Mouse (Mus musculus): ENCODE measurements at regions not wholly inside any gene's neighbourhood (a gene's known extent, or its start where the extent isn't known, plus 50 kb on each side); places are given as distances from the start of the nearest gene placed in this dataset.

GRCm38 (mm10) chr4:154726636-154727045 is 59.0 kb upstream of the Actrt2 start:
- peak in 1 of 2 experiments; percentile 51 for DNase-seq

- DNase-seq = peak in 1 of 2 experiments; percentile 32
Measured at GRCm38 (mm10) chr4:154727945-154728344, 60.3 kb upstream of the Actrt2 start.

GRCm38 (mm10) chr4:154730646-154731045 is 63.0 kb upstream of the Actrt2 start:
- no peak for DNase-seq

- peak in 1 of 2 experiments; percentile 25 for DNase-seq
Measured at GRCm38 (mm10) chr4:154731345-154731744, 63.7 kb upstream of the Actrt2 start.

GRCm38 (mm10) chr4:154736071-154736470 is 68.4 kb upstream of the Actrt2 start:
- peak in 1 of 2 experiments; percentile 20 for DNase-seq

- no peak for DNase-seq
Measured at GRCm38 (mm10) chr4:154741123-154741890, 73.6 kb upstream of the Actrt2 start.

- DNase-seq = peak; percentile 58 to 87
Measured at GRCm38 (mm10) chr4:154746323-154747005, 78.8 kb upstream of the Actrt2 start.

- DNase-seq = no peak
Measured at GRCm38 (mm10) chr4:154747006-154747343, 79.3 kb upstream of the Actrt2 start.

- DNase-seq = peak; percentile 40 to 49
Measured at GRCm38 (mm10) chr4:154749160-154749559, 81.5 kb upstream of the Actrt2 start.

GRCm38 (mm10) chr4:154749996-154750395 is 82.3 kb upstream of the Actrt2 start:
- DNase-seq = no peak

- no peak for DNase-seq
Measured at GRCm38 (mm10) chr4:154750440-154751107, 82.9 kb upstream of the Actrt2 start.

- no peak for DNase-seq
Measured at GRCm38 (mm10) chr4:154754445-154754844, 82.8 kb upstream of the Ttc34 start.

GRCm38 (mm10) chr4:154756740-154757446 is 80.4 kb upstream of the Ttc34 start:
- no peak for DNase-seq

GRCm38 (mm10) chr4:154759881-154760280 is 77.4 kb upstream of the Ttc34 start:
- no peak for DNase-seq

- DNase-seq = no peak
Measured at GRCm38 (mm10) chr4:154764238-154764637, 73.0 kb upstream of the Ttc34 start.

- DNase-seq = peak; percentile 54 to 62
Measured at GRCm38 (mm10) chr4:154766158-154766557, 71.1 kb upstream of the Ttc34 start.

- no peak for DNase-seq
Measured at GRCm38 (mm10) chr4:154771330-154772076, 65.8 kb upstream of the Ttc34 start.

GRCm38 (mm10) chr4:154772077-154772462 is 65.2 kb upstream of the Ttc34 start:
- peak in 1 of 2 experiments; percentile 51 for DNase-seq

GRCm38 (mm10) chr4:154773830-154774229 is 63.4 kb upstream of the Ttc34 start:
- DNase-seq = no peak

- peak in 1 of 2 experiments; percentile 50 for DNase-seq
Measured at GRCm38 (mm10) chr4:154774332-154774731, 62.9 kb upstream of the Ttc34 start.

- DNase-seq = no peak
Measured at GRCm38 (mm10) chr4:154778818-154779217, 58.4 kb upstream of the Ttc34 start.

GRCm38 (mm10) chr4:154781391-154781790 is 55.9 kb upstream of the Ttc34 start:
- peak; percentile 45 to 76 for DNase-seq

All from kidney, postnatal 25 days (tissue).